Mouse (Mus musculus): ENCODE measurements around the gene Il1rap.

- TF ChIP-seq CTCF (IDR thresholded peaks at IDR 0.05; ENCODE audit: borderline replicate concordance, insufficient read depth, low read depth, low read length): no peak
- no peak for TF ChIP-seq POLR2A (IDR thresholded peaks at IDR 0.05; ENCODE audit: borderline replicate concordance, insufficient read depth, low read length)
Observed at GRCm38 (mm10) chr16:26722464-26722863, 141.0 kb downstream of the Il1rap start.
